9 mouse cellular contexts compared by ENCODE assay signal in genomic region chr11:32009961-32010662, GRCm38 (mm10). TPM values are rescaled to one million over a fixed set of nuclear protein-coding genes. Genes with fewer than 3 reads are reported as not detected.
DNase-seq lines count a peak whose midpoint lies in the region; ATAC-seq and TF ChIP-seq lines count a peak whose summit lies in the region.
"Had no signal": no experiment of that assay in that cellular context is flagged by ENCODE, and none has a peak within 500 bp of the region (broad histone marks: within the 10 kb centered on the region; RNA-seq: fewer than 3 reads in every experiment).

No protein-coding gene starts in this region.

- peaks cover 8% of the 10 kb centered on the region; the same call in 1 of the 2 replicates for H3K9me3 ChIP-seq in stomach, embryonic 16.5 days (replicated peaks; ENCODE audit: control insufficient read depth, low read length)
- H3K9me3 ChIP-seq in stomach, postnatal 0 days (ENCODE audit: control insufficient read depth, low read length), result no peaks in the 10 kb centered on the region
- peaks cover 16% of the 10 kb centered on the region for H3K9me3 ChIP-seq in hindbrain, embryonic 10.5 days
- H3K9me3 ChIP-seq in midbrain, embryonic 12.5 days, result peaks cover 19% of the 10 kb centered on the region

- 33% methylated on average over 13 of the region's 13 CpGs for WGBS in stomach, embryonic 16.5 days
- WGBS in stomach, postnatal 0 days, result 31% methylated on average over 13 of the region's 13 CpGs
- WGBS in hindbrain, embryonic 10.5 days, result 18% methylated on average over 13 of the region's 13 CpGs
- 5% methylated on average over 13 of the region's 13 CpGs for WGBS in midbrain, embryonic 12.5 days

- TF ChIP-seq CTCF in stomach, postnatal 0 days (IDR thresholded peaks at IDR 0.05; ENCODE audit: low read depth), result no peak

- H3K36me3 ChIP-seq in stomach, embryonic 16.5 days (ENCODE audit: control insufficient read depth, insufficient read depth, low read length), result no peaks in the 10 kb centered on the region
- no peaks in the 10 kb centered on the region for H3K36me3 ChIP-seq in stomach, postnatal 0 days (ENCODE audit: control insufficient read depth, insufficient read depth, low read length)
- peaks cover 41% of the 10 kb centered on the region for H3K36me3 ChIP-seq in hindbrain, embryonic 10.5 days
- H3K36me3 ChIP-seq in midbrain, embryonic 12.5 days, result peaks cover 42% of the 10 kb centered on the region

- H3K27ac ChIP-seq in stomach, embryonic 16.5 days (ENCODE audit: low read length), result no peak overlapping the region
- no peak overlapping the region for H3K27ac ChIP-seq in stomach, postnatal 0 days (replicated peaks)
- H3K27ac ChIP-seq in hindbrain, embryonic 10.5 days, result peak overlapping the region; percentile 86
- H3K27ac ChIP-seq in midbrain, embryonic 12.5 days (replicated peaks), result peak overlapping the region; percentile 84

- no peak overlapping the region for H3K4me2 ChIP-seq in stomach, embryonic 16.5 days (ENCODE audit: low read depth, low read length)
- H3K4me2 ChIP-seq in stomach, postnatal 0 days (replicated peaks; ENCODE audit: low read depth), result no peak overlapping the region
- peak overlapping the region; percentile 34 for H3K4me2 ChIP-seq in midbrain, embryonic 12.5 days (replicated peaks)

- no peak for TF ChIP-seq EP300 in stomach, postnatal 0 days (optimal IDR thresholded peaks at IDR 0.05)

- ATAC-seq in stomach, embryonic 16.5 days (ENCODE audit: insufficient read depth, low FRiP score), result peak; percentile 47; the same call in 1 of the 2 replicates
- no peak for ATAC-seq in stomach, postnatal 0 days (ENCODE audit: low FRiP score, low TSS enrichment)
- ATAC-seq in midbrain, embryonic 12.5 days (ENCODE audit: low FRiP score, low read depth), result peak; percentile 88

- H3K4me1 ChIP-seq in stomach, embryonic 16.5 days (ENCODE audit: control insufficient read depth, insufficient read depth, low read length), result peaks cover 5% of the 10 kb centered on the region; the same call in 1 of the 2 replicates
- no peaks in the 10 kb centered on the region for H3K4me1 ChIP-seq in stomach, postnatal 0 days (replicated peaks; ENCODE audit: control insufficient read depth, insufficient read depth)
- peaks cover 41% of the 10 kb centered on the region for H3K4me1 ChIP-seq in hindbrain, embryonic 10.5 days (replicated peaks)
- peaks cover 39% of the 10 kb centered on the region for H3K4me1 ChIP-seq in midbrain, embryonic 12.5 days

- no peak overlapping the region for H3K4me3 ChIP-seq in stomach, embryonic 16.5 days (replicated peaks; ENCODE audit: low read length)
- no peak overlapping the region for H3K4me3 ChIP-seq in stomach, postnatal 0 days (ENCODE audit: low read depth, low read length)
- H3K4me3 ChIP-seq in hindbrain, embryonic 10.5 days, result peak overlapping the region; percentile 24; the same call in 1 of the 2 replicates
- no peak overlapping the region for H3K4me3 ChIP-seq in midbrain, embryonic 12.5 days

- DNase-seq in adrenal gland, adult 2 months, result peak; percentile 29
- DNase-seq in adrenal gland, adult 8-10 months, result no peak
- DNase-seq in stomach, postnatal 0 days (ENCODE audit: low spot score), result no peak
- peak; percentile 75 for DNase-seq in hindbrain, embryonic 10.5 days (ENCODE audit: low spot score)
- DNase-seq in kidney, postnatal 36 days, result no peak
- DNase-seq in right cerebral cortex, postnatal 36 days (ENCODE audit: low spot score in 2 of 2), result no peak

- no peaks in the 10 kb centered on the region for H3K27me3 ChIP-seq in stomach, embryonic 16.5 days (ENCODE audit: control insufficient read depth, insufficient read depth, low read length)
- no peaks in the 10 kb centered on the region for H3K27me3 ChIP-seq in stomach, postnatal 0 days (ENCODE audit: control insufficient read depth, insufficient read depth, low read length)
- no peaks in the 10 kb centered on the region for H3K27me3 ChIP-seq in hindbrain, embryonic 10.5 days (ENCODE audit: insufficient read depth, poor library complexity, severe bottlenecking)
- H3K27me3 ChIP-seq in midbrain, embryonic 12.5 days, result no peaks in the 10 kb centered on the region

- H3K9ac ChIP-seq in stomach, embryonic 16.5 days (ENCODE audit: low read length), result no peak overlapping the region
- no peak overlapping the region for H3K9ac ChIP-seq in stomach, postnatal 0 days (ENCODE audit: low read length)
- H3K9ac ChIP-seq in midbrain, embryonic 12.5 days (replicated peaks), result peak overlapping the region; percentile 24; the same call in 1 of the 2 replicates

RNA-seq across cellular contexts. Expression of gene Nsg2, which starts 9.8 kb away (rescaled TPM):
- 10 to 100 TPM; 26.5 to 42.6 TPM for total RNA-seq in adrenal gland, adult 2 months (2021)
- polyA plus RNA-seq in adrenal gland, adult 2 months (2012; rRNA removed), result 10.9 and 15.4 TPM in 2 replicates
- total RNA-seq in adrenal gland, adult 8-10 months (2022), result 10 to 100 TPM; 37.1 to 76.7 (median 48.5) TPM
- polyA plus RNA-seq in stomach, embryonic 16.5 days (2015; fragmentation: Nextera tagmentation; extraction: Ambion mirVana), result 7.8 and 8.2 TPM in 2 replicates
- 6.1 and 6.5 TPM in 2 replicates for polyA plus RNA-seq in stomach, postnatal 0 days (2015; fragmentation: Nextera tagmentation; extraction: Ambion mirVana)
- 26.5 and 76.8 TPM in 2 replicates for polyA plus RNA-seq in hindbrain, embryonic 10.5 days (2016; fragmentation: Nextera tagmentation; extraction: Ambion mirVana)
- polyA plus RNA-seq in midbrain, embryonic 12.5 days (2016; fragmentation: Nextera tagmentation; extraction: Ambion mirVana), result 193 and 198 TPM in 2 replicates

RNA-seq across cellular contexts. Expression of gene 4930524B15Rik, which starts 44.7 kb away (rescaled TPM):
- total RNA-seq in adrenal gland, adult 2 months (2021), result not detected
- polyA plus RNA-seq in adrenal gland, adult 2 months (2012; rRNA removed), result 0.11 TPM in 1 of 2 replicates, not detected in the other
- not detected for total RNA-seq in adrenal gland, adult 8-10 months (2022)
- polyA plus RNA-seq in stomach, embryonic 16.5 days (2015; fragmentation: Nextera tagmentation; extraction: Ambion mirVana), result 0.06 TPM in 1 of 2 replicates, not detected in the other
- polyA plus RNA-seq in stomach, postnatal 0 days (2015; fragmentation: Nextera tagmentation; extraction: Ambion mirVana), result 0.08 and 0.10 TPM in 2 replicates
- 0.10 and 0.20 TPM in 2 replicates for polyA plus RNA-seq in hindbrain, embryonic 10.5 days (2016; fragmentation: Nextera tagmentation; extraction: Ambion mirVana)
- polyA plus RNA-seq in midbrain, embryonic 12.5 days (2016; fragmentation: Nextera tagmentation; extraction: Ambion mirVana), result 0.11 and 0.18 TPM in 2 replicates
- total RNA-seq: common myeloid progenitor, adult 5-6 weeks had no signal

Comparison
In these comparisons a context has a peak if more than half of its experiments do, and no peak if none do; other contexts are left out.
1. DNase-seq: peak in adrenal gland, adult 2 months (single experiment) and hindbrain, embryonic 10.5 days (single experiment); none in adrenal gland, adult 8-10 months (single experiment), stomach, postnatal 0 days (single experiment), kidney, postnatal 36 days (0 of 2) and right cerebral cortex, postnatal 36 days (0 of 2).
2. H3K27ac ChIP-seq: peak in hindbrain, embryonic 10.5 days (single experiment) and midbrain, embryonic 12.5 days (single experiment); none in stomach, embryonic 16.5 days (single experiment) and stomach, postnatal 0 days (single experiment).